Mouse (Mus musculus) spleen, postnatal 4 days (tissue): ENCODE data around the gene Tdrd5.
"Not testable (repeated sequence)": the region's sequence is repeated elsewhere in the genome, so short reads cannot be mapped to it uniquely, and the experiment has no call there.

ENCODE experiments used
- DNase-seq, 2 experiments: peaks; one replicate each; pipeline ENCODE4 v3.0.0; 2022; ENCODE audit warnings: low spot score in 2 of 2

Tdrd5 gene

DNA sequence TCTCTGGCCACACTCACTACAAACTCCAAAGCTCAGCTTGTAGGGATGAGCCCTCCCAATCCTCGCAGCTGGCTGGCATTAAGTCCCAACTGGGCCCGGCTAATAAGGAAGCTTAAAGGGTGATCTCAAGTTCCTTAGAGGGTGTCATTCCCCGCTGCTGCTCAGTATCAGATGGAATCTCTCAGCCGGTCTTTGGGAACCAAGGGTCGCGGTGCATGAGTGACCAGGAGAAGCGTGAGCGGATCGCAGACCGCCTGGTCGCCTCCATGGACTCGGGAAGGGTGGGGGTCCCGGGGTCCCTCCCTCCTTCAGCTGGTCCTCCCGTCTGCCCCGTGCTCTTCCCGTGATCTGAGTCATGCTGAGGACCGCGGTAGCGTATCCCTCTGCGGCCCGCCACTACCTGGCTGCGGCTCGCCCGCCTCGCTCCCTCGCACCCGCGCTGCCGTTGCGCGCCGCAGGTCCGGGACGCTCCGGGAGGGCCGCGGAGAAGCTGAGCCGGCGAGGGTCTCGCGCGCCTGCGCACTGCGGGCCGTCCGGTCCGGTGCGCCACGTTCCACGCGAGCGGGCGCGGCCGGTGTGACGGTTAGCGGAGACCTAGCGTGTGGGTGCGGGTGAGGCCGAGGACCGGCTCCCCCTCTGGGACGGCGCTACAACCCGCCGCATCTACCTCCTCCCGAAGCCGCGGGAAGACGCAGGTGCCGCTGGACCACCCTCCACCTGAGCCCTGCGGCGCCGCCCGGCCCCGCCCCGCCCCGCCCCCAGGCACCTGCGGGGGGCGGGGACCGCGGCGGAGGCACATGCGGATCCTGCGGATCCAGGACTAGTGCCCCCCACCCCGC is at the start of gene Tdrd5:
Tdrd5 (minus strand) TSS at position 754 of the 839 bp plus-strand sequence.
- DNase-seq: no peak

DNA sequence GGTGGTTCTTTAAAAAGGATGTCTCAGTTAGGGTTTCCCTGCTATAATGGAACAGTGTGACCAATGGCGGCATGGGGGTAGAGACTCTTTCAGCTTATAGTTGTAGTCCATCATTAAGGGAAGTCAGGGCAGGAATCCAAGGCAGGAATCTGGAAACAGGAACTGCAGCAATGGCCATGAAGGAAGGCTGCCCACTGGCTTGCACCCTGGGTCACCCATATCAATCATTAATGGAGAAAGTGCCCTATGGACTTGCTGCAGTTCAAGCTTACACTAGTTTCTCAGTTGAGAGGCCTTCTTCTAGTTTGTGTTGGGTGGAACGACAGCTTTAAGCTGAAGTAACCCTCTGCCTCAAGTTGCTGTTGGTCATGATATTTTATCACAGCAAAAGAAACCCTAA is 49.0 kb upstream of the Tdrd5 start:
- DNase-seq: no peak

DNA sequence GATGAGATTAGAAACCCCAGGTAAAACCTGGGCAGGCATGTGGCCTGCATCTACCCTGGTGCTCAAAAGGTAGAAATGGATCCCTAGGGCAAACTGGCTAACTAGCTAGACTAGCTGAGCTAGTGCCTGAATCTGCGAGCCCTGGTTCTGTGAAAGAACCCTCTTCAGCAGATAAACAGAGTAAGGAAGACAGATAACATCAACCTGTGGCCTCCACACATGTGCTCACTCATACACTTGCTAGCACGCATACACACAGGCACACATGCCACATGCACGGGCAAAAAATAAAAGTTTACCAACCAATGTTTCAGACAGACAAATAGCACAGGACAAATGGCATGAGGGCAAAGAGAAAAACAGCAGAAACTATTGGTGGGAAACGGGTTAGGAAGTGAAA is 47.0 kb upstream of the Tdrd5 start:
- DNase-seq: no peak

DNA sequence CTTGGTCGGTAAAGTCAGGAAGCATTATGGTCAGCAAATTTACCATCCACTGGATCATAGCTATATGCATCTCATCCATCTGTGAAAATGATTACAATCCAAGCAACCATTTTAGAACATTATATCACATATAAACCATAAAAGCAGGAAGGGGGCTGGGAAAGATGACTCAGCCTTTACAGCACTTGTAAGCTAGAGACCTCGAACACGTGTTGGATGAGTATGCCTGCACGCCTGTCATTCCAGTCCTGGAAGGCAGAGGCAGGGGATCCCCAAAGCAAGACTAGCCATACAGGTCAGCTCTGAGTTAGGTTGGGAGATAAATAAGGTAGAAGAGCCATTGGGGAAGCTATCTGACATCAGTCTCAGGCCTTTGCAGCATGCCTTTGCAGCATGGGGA is 45.6 kb upstream of the Tdrd5 start:
- DNase-seq: no peak

DNA sequence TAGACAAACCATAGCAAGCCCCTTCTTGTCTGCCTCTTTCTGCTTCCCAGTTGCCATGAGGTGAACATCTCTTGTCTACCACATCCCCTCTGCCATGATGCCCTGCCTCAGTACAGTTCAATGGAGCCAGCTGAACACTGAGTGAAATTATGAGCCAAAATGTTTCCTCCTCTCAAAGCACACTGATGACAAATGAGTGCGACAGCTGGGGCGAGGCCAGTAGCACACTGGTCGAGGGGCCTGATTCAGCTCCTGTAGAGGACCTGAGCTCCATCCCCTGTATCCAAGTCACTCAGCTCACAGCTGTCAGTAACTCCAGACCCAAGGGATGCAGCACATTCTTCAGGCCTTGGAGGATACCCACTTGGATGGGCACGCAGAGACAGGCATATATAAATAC is 42.2 kb upstream of the Tdrd5 start:
- no peak for DNase-seq

DNA sequence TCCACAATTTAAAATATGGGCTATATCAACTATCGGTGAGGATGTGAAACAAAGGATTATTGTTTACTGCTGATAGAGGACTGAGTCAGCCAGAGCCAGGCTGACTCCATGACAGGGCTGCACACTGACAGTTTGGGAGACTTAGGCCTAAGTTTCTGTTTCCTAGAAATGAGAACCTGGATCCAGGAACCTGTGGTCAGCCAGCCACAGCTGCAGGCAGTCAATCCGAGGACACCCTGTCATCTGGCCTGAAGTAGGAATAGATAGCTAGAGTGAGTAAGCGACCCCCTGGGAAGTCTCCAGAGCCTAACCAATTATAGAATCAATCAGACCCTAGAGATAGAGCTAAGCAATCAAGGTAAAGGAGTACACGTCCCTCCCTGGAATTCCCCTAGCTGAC is 41.0 kb upstream of the Tdrd5 start:
- DNase-seq: no peak

DNA sequence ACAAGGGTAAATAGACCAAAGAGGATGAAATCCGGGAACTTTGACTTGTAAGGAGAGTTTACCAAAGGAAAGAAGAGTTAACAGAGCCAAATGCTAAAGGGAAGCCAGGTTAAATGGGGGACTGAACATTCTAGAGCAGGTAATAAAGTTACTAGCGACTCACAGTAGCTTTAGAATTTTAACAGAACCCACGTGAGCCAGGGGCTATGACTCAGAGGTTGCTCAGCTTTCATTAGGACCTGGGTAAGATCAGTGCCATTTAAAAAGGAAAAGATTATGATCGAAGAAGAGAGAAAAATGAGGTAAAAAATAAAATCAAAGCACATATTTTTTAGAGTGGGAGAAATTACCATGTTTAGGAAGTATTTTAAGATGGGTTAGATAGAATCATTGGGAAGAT is 37.4 kb upstream of the Tdrd5 start:
- DNase-seq: no peak

DNA sequence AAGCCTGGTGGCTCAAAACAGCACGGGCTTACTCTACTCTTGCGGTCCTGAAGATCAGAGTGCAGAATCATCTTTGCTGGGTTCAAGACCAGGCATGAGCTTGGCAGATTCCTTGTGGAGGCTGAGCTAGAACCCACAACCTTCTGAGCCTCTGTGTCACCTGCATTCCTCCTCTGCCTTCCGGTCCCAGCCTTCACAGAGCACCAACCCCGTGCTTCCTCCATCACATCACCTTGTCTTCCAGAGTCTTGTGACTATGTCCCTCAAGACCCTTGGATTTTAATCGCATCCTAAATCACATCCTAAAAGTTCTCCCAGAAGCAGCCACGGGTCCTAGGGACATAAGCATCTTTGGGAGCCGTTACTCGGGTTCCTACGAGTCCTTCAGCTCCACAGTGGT is 19.7 kb upstream of the Tdrd5 start:
- DNase-seq: no peak

DNA sequence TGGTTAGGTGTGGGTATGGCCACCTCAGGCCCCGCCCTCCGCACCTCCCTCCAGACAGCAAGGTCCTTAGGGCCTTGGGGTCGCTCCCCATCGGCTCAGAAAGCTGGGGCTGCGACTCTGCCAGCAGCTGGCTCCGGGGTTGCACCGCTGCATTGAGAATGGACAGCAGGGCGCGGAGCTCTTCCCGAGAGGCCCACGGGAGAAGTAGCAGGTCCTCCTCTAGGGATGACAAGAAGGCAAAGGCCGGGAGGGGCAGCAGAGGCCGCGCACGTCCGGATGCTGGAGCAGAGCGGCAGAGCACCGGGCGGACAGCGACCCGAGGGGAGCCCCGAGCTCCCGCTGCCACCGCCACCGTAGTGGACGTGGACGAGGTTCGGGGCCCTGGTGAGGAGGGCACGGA is 7.2 kb upstream of the Tdrd5 start, which contains the start of gene Nphs2:
Nphs2 (plus strand) TSS at position 98 of the 400 bp plus-strand sequence.
- DNase-seq: no peak

DNA sequence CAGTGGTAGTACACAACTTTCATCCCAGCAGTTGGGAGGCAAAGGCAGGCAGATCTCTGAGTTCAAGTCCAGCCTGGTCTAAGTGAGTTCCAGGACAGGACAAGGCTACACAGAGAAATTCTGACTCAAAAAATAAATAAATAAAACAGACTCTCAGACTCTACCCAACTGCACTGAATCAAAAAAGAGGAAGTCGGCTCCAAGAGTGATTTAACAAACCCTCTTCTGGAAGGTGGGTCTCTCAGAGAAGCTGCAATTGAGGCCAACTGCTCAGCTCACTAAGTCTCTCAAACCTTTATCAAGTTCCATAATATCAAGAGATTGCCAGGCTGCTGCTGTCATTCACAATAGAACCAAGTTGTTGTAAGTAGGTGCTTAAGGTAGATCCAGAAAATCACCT is 5.1 kb upstream of the Tdrd5 start:
- no peak for DNase-seq

DNA sequence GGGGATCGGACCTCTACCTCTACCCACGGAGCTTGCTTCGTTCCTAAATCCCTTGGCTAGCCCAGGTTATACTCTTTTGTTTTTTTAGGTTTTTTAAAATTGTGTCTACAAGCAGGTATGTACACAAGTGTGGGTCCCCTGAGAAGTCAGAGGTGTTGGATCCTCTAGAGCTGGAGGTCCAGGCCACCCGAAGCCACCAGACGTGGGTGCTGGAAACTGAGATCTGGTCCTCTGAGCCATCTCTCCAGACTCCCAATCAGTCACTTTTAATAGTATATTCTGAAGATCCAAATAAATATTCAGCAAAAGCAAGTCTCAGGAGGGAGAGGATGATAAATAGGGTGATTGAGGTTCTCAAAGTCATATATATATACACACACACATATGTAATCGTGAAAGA is 13.4 kb downstream of the Tdrd5 start:
- no peak for DNase-seq

DNA sequence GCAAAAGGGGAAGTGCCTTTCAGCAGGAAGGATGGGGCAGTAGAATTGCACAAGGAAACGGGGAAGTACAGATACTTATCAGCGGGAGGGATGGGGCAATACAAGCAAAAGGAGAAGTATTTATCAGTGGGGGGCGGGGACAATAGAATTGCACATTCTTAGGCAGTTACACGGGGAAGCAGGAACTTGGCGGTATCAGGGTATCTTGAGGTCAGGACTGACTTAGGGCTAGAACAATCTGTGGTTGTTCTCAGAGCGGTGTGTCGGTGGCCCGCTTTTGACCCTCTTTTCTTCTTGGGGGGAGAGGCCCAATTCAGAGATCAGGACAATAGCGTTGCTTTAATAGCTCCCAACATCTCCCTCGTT is 14.3 kb downstream of the Tdrd5 start:
- DNase-seq: not testable (repeated sequence)

DNA sequence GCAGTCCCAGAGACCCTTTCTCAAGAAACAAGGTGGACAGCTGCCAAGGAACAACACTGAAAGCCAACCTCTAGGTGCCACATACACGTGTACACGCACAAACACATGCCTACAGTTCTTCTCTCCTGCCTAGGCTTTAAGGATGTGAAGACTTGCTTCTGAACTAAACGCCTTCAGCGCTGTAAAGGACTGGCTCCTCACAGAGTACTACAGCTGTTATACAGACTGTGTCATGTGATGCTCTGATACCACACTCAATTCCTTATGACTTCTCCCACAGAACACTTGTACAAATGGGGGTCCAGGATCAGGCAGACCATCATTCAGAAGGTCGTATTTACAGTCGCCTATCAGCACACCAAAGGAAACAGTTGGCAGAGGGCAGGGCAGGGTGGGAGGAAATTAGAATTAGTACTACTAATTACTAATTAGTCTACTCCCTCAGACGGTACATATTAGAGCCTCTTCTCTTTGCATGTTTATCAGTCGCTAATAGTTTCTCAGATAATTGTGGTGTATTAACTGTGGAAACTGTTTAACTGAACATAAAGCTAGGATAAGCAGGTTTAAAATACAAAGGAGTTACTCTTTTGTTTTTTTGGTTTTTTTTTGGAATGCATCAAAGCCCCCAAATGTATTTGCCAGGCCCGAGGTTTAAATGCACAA is 14.8 kb downstream of the Tdrd5 start:
- no peak for DNase-seq

DNA sequence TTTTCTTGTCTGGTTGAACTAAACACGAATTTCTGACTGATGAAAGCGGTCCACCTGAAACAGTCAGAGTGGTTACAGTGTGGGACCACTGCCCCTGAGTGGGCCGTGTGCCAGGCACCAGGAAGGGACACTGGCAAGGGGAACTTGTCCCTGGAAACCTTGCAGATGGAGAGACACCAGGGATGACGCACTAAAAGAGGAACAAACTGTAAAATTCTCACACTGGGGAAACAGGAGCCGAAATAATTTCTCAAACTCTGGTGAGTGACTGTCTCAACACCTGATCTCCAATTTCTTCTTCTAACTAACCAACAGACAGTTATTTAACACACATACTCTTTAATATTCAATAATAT is 17.9 kb downstream of the Tdrd5 start:
- no peak for DNase-seq

DNA sequence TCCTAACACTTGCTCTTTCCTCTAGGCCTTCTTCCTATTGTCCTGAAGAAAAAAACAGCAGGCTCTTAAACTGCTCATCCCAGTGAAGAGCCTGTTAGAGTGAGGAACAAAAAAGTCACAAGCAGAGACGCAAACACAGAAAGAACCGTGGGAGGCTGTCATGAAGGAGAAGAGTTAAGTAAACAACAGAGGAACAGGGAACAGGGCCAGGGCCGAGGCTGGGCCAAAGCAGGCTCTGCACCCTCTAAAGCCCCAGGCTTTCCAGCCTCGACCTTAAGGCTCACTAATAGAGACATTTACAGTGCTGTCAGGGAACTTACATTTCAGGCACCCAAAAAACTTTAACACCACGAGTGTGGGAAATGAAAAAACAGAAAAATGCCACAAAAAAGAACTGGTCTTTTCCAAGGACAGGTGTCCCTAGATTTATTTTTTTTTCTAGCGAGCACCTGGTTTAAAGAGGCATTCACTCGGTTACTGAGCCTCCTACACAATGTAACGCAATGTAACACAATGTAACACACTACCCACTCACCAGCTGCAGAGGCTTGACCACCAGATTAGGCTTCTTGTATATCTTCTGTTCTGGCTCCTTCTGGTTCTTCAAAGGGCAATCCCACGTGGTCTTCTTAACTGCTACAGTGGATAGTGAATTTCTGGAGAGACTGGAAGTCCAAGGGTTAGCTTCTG is 18.5 kb downstream of the Tdrd5 start:
- no peak for DNase-seq

DNA sequence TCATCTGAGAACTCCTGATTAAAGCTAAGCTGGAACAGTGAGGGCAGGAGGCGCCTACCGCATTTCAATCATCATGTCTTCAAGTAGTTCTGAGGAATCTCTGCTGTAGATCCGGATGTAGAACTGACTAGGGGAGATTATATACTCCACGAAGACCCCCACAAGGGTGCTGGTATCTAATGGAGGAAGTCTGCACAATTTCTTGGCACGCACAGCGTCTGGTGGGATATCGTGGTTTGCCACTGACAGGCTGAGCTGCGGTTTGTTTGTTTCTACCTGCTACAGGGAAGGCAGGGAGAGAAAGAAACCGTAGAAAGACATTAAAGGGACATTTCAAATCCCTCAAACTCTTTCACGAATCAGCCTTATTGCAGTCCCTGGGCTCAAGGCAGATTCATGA is 19.3 kb downstream of the Tdrd5 start:
- no peak for DNase-seq

DNA sequence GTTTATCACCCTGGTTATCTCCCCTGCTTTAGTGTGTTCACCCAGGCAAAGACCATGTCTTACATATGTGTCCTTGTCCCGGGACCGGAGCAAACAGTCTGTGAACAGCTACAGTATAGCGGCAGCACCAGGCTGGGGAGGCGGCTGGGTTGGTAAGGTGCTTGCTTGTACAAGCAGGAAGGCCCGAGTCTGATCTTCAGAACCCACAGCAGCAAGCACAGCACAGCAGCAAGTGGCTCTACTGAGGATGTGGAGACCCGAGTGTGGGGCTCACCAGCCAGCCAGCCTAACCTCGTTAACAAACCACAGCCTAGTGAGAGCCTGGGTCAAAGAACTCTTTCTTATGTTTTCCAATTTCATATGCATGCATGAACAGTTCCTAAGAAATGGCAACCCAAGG is 23.3 kb downstream of the Tdrd5 start:
- DNase-seq: no peak

DNA sequence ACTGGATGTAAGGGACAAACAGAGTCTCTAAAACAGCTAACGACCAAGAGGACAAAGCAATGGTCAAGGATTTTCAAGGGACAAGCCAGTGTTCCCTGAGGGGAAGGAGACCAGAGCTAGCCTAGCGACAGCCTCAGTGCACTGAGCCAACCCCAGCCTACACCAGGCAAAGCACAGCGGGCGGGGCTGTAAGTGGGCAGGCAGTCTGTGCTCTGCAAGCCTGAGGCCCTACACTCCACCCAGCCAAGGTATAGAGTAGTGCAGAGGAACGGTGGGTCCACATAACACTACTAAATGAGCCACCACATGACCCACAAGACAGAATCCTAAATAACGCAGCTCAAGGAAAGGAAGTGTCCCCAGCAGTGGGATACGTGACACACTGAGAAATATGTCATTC is 29.8 kb downstream of the Tdrd5 start:
- DNase-seq: no peak

DNA sequence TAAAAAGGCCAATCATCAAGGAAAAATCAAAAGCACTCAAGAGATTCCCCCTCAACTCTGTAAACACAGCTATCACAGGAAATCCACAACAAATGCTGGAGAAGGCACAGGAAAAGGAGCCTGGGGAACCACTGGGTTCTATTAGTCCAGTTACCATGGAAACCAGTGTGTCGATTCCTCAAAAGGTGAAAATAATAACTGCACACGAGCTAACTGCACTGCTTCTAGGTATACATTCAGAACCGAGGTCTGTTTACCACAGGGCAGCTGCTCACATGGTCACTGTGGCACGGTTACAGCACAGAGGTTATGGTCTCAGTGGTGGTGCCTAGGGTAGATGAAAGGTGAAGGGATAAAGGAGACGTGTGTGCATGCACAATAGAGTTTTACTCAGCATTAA is 31.8 kb downstream of the Tdrd5 start:
- DNase-seq: no peak

DNA sequence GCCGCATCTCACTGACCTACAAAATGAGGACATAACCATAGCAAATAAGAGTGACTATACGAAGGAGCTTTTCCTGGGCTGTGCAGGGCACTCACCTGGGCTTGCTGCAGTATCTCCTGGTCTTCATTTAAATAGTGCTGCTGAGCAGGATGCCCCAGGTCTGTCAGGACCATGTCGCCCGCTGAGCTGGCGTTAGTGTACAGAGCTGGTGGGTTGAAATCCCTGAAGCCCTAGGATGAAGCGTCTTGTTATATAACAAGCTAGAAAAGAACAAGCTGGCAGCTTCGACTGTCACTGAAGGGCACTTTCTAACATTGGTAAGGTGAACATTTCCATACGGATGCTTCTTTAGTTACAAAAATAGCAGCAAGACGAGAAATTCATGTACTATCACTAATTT is 33.0 kb downstream of the Tdrd5 start:
- no peak for DNase-seq

DNA sequence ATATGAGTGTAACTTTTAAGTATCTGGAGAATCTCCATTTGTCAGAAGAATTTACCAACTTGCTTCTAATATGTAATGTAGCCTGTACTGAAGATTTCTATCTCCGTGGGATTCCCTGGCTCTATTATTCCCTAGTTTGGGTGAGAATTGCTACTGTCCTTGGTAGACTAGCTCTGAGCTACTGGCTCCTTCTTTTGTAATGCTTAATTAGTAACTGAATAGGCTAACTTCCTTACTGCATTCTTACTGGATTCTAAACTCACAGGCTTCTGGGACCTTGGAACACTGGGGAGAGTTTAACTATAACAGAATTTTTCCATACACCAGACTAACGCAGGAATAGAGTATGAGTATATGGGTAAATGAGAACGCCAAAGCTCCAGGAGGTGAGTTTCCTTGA is 34.9 kb downstream of the Tdrd5 start:
- not testable (repeated sequence) for DNase-seq

DNA sequence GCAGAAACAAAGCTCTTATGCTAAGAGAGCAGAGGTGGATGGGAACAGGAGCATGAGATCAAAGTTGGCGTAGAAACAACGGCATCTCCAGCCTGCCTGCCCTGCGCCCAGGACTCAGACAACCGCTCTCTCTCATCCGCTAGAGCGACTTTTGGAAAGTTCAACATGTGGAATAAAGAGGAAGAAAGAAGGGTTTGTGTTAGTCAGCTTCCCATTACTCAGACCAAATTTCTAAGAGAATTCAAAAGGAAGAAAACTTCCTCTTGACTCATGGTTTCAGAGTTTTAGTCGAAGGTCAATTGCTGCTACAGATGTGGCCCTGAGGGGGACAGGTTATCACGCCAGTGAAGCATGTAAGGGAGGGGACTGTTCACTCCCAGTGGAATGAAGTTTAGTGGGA is 39.5 kb downstream of the Tdrd5 start:
- no peak for DNase-seq

DNA sequence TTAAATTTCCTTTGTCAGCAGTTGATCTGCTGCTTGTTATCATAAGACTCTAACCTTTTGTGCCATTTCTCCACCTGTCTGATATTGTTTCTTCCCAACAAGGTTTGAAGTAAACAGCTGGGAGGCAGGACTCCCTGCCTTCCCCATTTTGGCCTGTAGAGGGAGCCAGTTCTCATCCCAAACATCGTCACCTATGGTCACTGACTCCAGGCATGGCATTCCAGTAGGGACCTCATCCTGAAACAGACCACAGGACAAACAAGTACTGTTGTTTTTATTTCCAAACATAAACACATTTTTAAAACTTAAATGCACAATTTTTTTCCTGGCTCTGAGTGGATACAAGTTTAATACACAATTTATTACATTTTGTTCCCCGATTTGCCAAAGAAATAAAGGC is 40.1 kb downstream of the Tdrd5 start:
- DNase-seq: peak; percentile 24 to 74
